ENCODE assay signal across 8 mouse cellular contexts in genomic region chr4:97778211-97779002, GRCm38 (mm10). TPM values are rescaled to one million over a fixed set of nuclear protein-coding genes. Genes with fewer than 3 reads are reported as not detected.
DNase-seq lines count a peak whose midpoint lies in the region; ATAC-seq and TF ChIP-seq lines count a peak whose summit lies in the region.

No protein-coding gene starts in this region.

- peak overlapping the region; percentile 97 for H3K9ac ChIP-seq in hindbrain, embryonic 11.5 days (ENCODE audit: low read depth, low read length)
- peak overlapping the region; percentile 68 for H3K9ac ChIP-seq in liver, embryonic 16.5 days (ENCODE audit: low read depth, low read length)

- peak in 1 of 2 experiments; percentile 31 for DNase-seq in left cerebral cortex, adult 2 months (ENCODE audit: extremely low spot score in 1 of 2, low spot score in 2 of 2)
- DNase-seq in left cerebral cortex, postnatal 25 days (ENCODE audit: low spot score in 2 of 2), result no peak
- peak; percentile 59 for DNase-seq in adrenal gland, postnatal 14 days
- peak; percentile 72 for DNase-seq in hindbrain, embryonic 11.5 days (ENCODE audit: low spot score)
- DNase-seq in frontal cortex, postnatal 25 days (ENCODE audit: low spot score in 2 of 2), result no peak

- peaks cover 2% of the 10 kb centered on the region; the same call in 1 of the 2 replicates for H3K4me1 ChIP-seq in embryonic fibroblast, embryonic 13.5 days (ENCODE audit: control insufficient read depth, insufficient read depth, low read length)
- no peaks in the 10 kb centered on the region; the same call in 1 of the 2 replicates for H3K4me1 ChIP-seq in hindbrain, embryonic 11.5 days (replicated peaks; ENCODE audit: control insufficient read depth, insufficient read depth, low read length)
- H3K4me1 ChIP-seq in liver, embryonic 16.5 days (ENCODE audit: control insufficient read depth, low read depth, low read length), result peaks cover 4% of the 10 kb centered on the region; the same call in 1 of the 2 replicates
- H3K4me1 ChIP-seq in small intestine, adult 2 months (ENCODE audit: control insufficient read depth, insufficient read depth, insufficient read length, low read length), result 0 out of 2 replicates have a peak, but pooled peaks cover 2% of the 10 kb centered on the region

- intact Hi-C loops in left cerebral cortex, adult 2 months (cut with DNase I), result loop anchor here (2.0 to 10.0 kb wide), 4 partner anchors 90 to 464 kb away; no protein-coding TSS in a partner anchor
- intact Hi-C loops in left cerebral cortex, postnatal 25 days (cut with DNase I), result loop anchor here (5.0 kb wide), 2 partner anchors 89 to 329 kb away; no protein-coding TSS in a partner anchor

- peak overlapping the region; percentile 81 for H3K4me3 ChIP-seq in left cerebral cortex, adult 2 months
- H3K4me3 ChIP-seq in embryonic fibroblast, embryonic 13.5 days (ENCODE audit: insufficient read depth, low read length), result peak overlapping the region; percentile 95
- H3K4me3 ChIP-seq in hindbrain, embryonic 11.5 days (ENCODE audit: low read depth, low read length), result peak overlapping the region; percentile 94
- peak overlapping the region; percentile 71 for H3K4me3 ChIP-seq in liver, embryonic 16.5 days (ENCODE audit: low read depth, low read length)
- H3K4me3 ChIP-seq in small intestine, adult 2 months (ENCODE audit: low read depth, low read length), result peak overlapping the region; percentile 91

- no peak for TF ChIP-seq POLR2A in embryonic fibroblast, embryonic 13.5 days (IDR thresholded peaks at IDR 0.05; ENCODE audit: low read depth, low read length)
- TF ChIP-seq POLR2A in small intestine, adult 2 months (IDR thresholded peaks at IDR 0.05; ENCODE audit: low read depth, low read length), result no peak

- WGBS in hindbrain, embryonic 11.5 days, result under 1% methylated on average over 80 of the region's 94 CpGs
- WGBS in liver, embryonic 16.5 days (ENCODE audit: insufficient replicate concordance), result under 1% methylated on average over 90 of the region's 94 CpGs
- under 1% methylated on average over 91 of the region's 94 CpGs for WGBS in small intestine, adult 2 months

- peaks cover 14% of the 10 kb centered on the region; the same call in 1 of the 2 replicates for H3K27me3 ChIP-seq in hindbrain, embryonic 11.5 days (ENCODE audit: control insufficient read depth, insufficient read depth, low read length)
- H3K27me3 ChIP-seq in liver, embryonic 16.5 days (ENCODE audit: control insufficient read depth, insufficient read depth, low read depth, low read length), result peaks cover 56% of the 10 kb centered on the region
- H3K27me3 ChIP-seq in small intestine, adult 2 months (ENCODE audit: control insufficient read depth, insufficient read depth, low read length), result no peaks in the 10 kb centered on the region

- H3K9me3 ChIP-seq in hindbrain, embryonic 11.5 days (ENCODE audit: control insufficient read depth, low read length), result no peaks in the 10 kb centered on the region
- no peaks in the 10 kb centered on the region for H3K9me3 ChIP-seq in liver, embryonic 16.5 days (replicated peaks; ENCODE audit: control insufficient read depth, low read length)

- peak; percentile 25 for ATAC-seq in hindbrain, embryonic 11.5 days (ENCODE audit: low FRiP score)
- ATAC-seq in liver, embryonic 16.5 days (ENCODE audit: low read depth), result 0 out of 2 replicates have a peak, but pooled peaks have one; percentile 9

- no peak for TF ChIP-seq CTCF in left cerebral cortex, adult 2 months (IDR thresholded peaks at IDR 0.05)
- no peak for TF ChIP-seq CTCF in embryonic fibroblast, embryonic 13.5 days (IDR thresholded peaks at IDR 0.05; ENCODE audit: borderline replicate concordance, insufficient read depth, low read length)
- no peak for TF ChIP-seq CTCF in small intestine, adult 2 months (IDR thresholded peaks at IDR 0.05; ENCODE audit: extremely low read depth, insufficient read length, insufficient replicate concordance, low read depth, low read length)

- peak overlapping the region; percentile 88 for H3K27ac ChIP-seq in left cerebral cortex, adult 2 months
- H3K27ac ChIP-seq in embryonic fibroblast, embryonic 13.5 days (ENCODE audit: insufficient read depth, low read length), result peak overlapping the region; percentile 75
- H3K27ac ChIP-seq in hindbrain, embryonic 11.5 days (ENCODE audit: low read depth, low read length), result peak overlapping the region; percentile 73
- H3K27ac ChIP-seq in liver, embryonic 16.5 days (ENCODE audit: low read length), result peak overlapping the region; percentile 69; the same call in 1 of the 2 replicates
- peak overlapping the region; percentile 51 for H3K27ac ChIP-seq in small intestine, adult 2 months (ENCODE audit: insufficient read depth, low read depth, low read length)

- H3K4me2 ChIP-seq in hindbrain, embryonic 11.5 days (replicated peaks; ENCODE audit: low read depth, low read length), result peak overlapping the region; percentile 38
- peak overlapping the region; percentile 73 for H3K4me2 ChIP-seq in liver, embryonic 16.5 days (ENCODE audit: low read depth, low read length)

- H3K36me3 ChIP-seq in hindbrain, embryonic 11.5 days (ENCODE audit: control insufficient read depth, insufficient read depth, low read length), result no peaks in the 10 kb centered on the region
- H3K36me3 ChIP-seq in liver, embryonic 16.5 days (ENCODE audit: control insufficient read depth, insufficient read depth), result peaks cover 3% of the 10 kb centered on the region
- H3K36me3 ChIP-seq in small intestine, adult 2 months (ENCODE audit: control insufficient read depth, insufficient read depth, low read length), result peaks cover 6% of the 10 kb centered on the region

RNA-seq across cellular contexts. Expression of gene E130114P18Rik, which starts 0.5 kb away (rescaled TPM):
- total RNA-seq in left cerebral cortex, adult 2 months (2021), result 1 to 10 TPM; 3.7 to 4.9 TPM
- 1 to 10 TPM; 6.0 to 6.5 TPM for total RNA-seq in left cerebral cortex, postnatal 25 days (2021)
- not detected in 2 replicates for total RNA-seq in adrenal gland, postnatal 14 days (2021)
- 0.77 TPM in 1 of 2 replicates, not detected in the other for polyA plus RNA-seq in embryonic fibroblast, embryonic 13.5 days (2011; ENCODE audit: insufficient read length, low read depth, missing spikeins)
- polyA plus RNA-seq in hindbrain, embryonic 11.5 days (2014; fragmentation: Nextera tagmentation; extraction: Ambion mirVana), result 28.5 and 36.5 TPM in 2 replicates
- polyA plus RNA-seq in liver, embryonic 16.5 days (2015; fragmentation: Nextera tagmentation; extraction: Ambion mirVana), result 0.08 TPM in 1 of 2 replicates, not detected in the other
- not detected in 2 replicates for polyA plus RNA-seq in small intestine, adult 2 months (2012; rRNA removed)

RNA-seq across cellular contexts. Expression of gene Nfia, which starts 5.9 kb away (rescaled TPM):
- total RNA-seq in left cerebral cortex, adult 2 months (2021), result 10 to 100 TPM; 58.1 to 62.5 TPM
- total RNA-seq in left cerebral cortex, postnatal 25 days (2021), result 10 to 100 TPM; 63.0 to 73.6 TPM
- 201 and 226 TPM in 2 replicates for total RNA-seq in adrenal gland, postnatal 14 days (2021)
- 22.0 and 53.0 TPM in 2 replicates for polyA plus RNA-seq in embryonic fibroblast, embryonic 13.5 days (2011; ENCODE audit: insufficient read length, low read depth, missing spikeins)
- polyA plus RNA-seq in hindbrain, embryonic 11.5 days (2014; fragmentation: Nextera tagmentation; extraction: Ambion mirVana), result 29.8 and 45.6 TPM in 2 replicates
- polyA plus RNA-seq in liver, embryonic 16.5 days (2015; fragmentation: Nextera tagmentation; extraction: Ambion mirVana), result 4.2 and 5.7 TPM in 2 replicates
- polyA plus RNA-seq in small intestine, adult 2 months (2012; rRNA removed), result 8.6 and 16.5 TPM in 2 replicates

Comparison
In these comparisons a context has a peak if more than half of its experiments do, and no peak if none do; other contexts are left out.
1. DNase-seq: peak in adrenal gland, postnatal 14 days (single experiment) and hindbrain, embryonic 11.5 days (single experiment); none in left cerebral cortex, postnatal 25 days (0 of 2) and frontal cortex, postnatal 25 days (0 of 2).
2. RNA of gene E130114P18Rik, which starts 0.5 kb away (polyA plus RNA-seq): 28.5 to 36.5 TPM in hindbrain, embryonic 11.5 days; 0.77 TPM in embryonic fibroblast, embryonic 13.5 days, 0.08 TPM in liver, embryonic 16.5 days and not detected in small intestine, adult 2 months; every median in the first group is over 10 times any median in the second.
3. Peak in every context shown above with its lines, with median percentiles within 50 percentile points of each other: H3K27ac ChIP-seq and H3K4me3 ChIP-seq.